Mouse (Mus musculus) megakaryocyte, embryonic 14.5 days (primary cell): ENCODE data around the gene Plxna2.

Source experiments
- FLI1 ChIP-seq: IDR thresholded peaks from 2 replicates; pipeline ENCODE4 v1.6.1; 2012; ENCODE audit warnings: low read length, inconsistent platforms, mixed read lengths
- GATA1 ChIP-seq: IDR thresholded peaks from 3 replicates; pipeline ENCODE4 v1.6.1; 2012; ENCODE audit warnings: mixed read lengths, low read length, inconsistent platforms, borderline replicate concordance

- TF ChIP-seq GATA1: no peak
- no peak for TF ChIP-seq FLI1
These were observed 25.9 kb downstream of the Plxna2 start for GRCm38 (mm10) chr1:194643930-194644329.
